Mouse (Mus musculus): ENCODE measurements around the gene Asic5. TPM values are rescaled to one million over a fixed set of nuclear protein-coding genes. Genes with fewer than 3 reads are reported as not detected.

Asic5 gene
- not detected for polyA plus RNA-seq (2014; fragmentation: Illumina TruSeq; extraction: RNeasy Lipid Tissue Mini Kit (QIAGEN cat#74804); ENCODE audit: low read depth, low replicate concordance)

DNA sequence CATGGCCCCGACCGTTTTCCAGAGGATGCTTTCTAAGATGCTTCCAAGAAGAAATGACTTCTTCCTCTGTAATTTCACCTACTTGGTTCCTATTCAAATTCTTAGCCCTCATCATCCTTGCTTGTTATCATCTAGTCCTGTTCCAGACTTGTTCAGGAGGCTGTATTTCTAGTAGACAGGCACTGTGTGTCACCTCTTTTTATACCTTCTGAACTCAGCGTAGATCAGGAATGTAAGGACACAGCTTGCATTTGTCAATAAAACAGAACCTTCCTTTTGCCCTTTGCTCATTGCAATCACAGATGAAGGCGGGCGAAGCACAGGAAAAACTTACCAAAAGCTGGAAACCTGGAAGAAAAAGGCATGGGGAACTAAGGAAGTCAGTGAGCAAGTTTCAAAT, at the start of gene Asic5:
Gene Asic5 (plus strand): TSS at position 301 of the 400 bp plus-strand sequence.

DNA sequence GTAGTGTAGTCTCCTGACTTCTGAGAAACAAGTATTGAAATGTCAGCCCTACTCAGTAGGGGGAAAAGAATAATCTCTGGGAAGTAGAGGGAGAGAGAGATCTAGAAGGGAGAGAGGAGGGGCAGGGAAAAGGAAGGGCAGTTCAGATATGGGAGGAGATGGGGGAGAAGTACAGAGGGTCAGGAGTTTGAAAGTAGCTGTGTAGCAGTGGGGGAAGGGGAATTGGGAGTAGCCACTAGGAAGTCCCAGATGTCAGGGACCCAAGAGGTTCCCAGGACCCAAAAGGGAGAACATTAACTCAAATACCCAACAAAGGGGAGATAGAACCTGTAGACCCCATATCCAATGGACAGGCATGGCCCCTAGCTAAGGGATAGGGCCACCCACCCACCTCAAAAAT, 6.0 kb upstream of the Asic5 start, which contains the start of gene Tdo2:
Gene Tdo2 (minus strand): TSS at position 101 of the 400 bp plus-strand sequence.

Other genes starting within 250 kb of the Asic5 start
- 290 TPM for gene Ctso, start 49.7 kb upstream of the Asic5 start, polyA plus RNA-seq (2014; fragmentation: Illumina TruSeq; extraction: RNeasy Lipid Tissue Mini Kit (QIAGEN cat#74804); ENCODE audit: low read depth, low replicate concordance)
- gene Tdo2, start 6.1 kb upstream of the Asic5 start, polyA plus RNA-seq (2014; fragmentation: Illumina TruSeq; extraction: RNeasy Lipid Tissue Mini Kit (QIAGEN cat#74804); ENCODE audit: low read depth, low replicate concordance), result 1.9 TPM
- 24.5 TPM for gene Gucy1b1, start 92.4 kb downstream of the Asic5 start, polyA plus RNA-seq (2014; fragmentation: Illumina TruSeq; extraction: RNeasy Lipid Tissue Mini Kit (QIAGEN cat#74804); ENCODE audit: low read depth, low replicate concordance)
- 69.6 TPM for gene Gucy1a1, start 163.5 kb downstream of the Asic5 start, polyA plus RNA-seq (2014; fragmentation: Illumina TruSeq; extraction: RNeasy Lipid Tissue Mini Kit (QIAGEN cat#74804); ENCODE audit: low read depth, low replicate concordance)

Measured in adrenal gland, adult 10 weeks (tissue).